Mouse (Mus musculus): ENCODE results near the gene Emc8.

GRCm38 (mm10) chr8:120686576-120686975, 18.2 kb upstream of the Emc8 start:
- TF ChIP-seq POLR2A (IDR thresholded peaks at IDR 0.05; ENCODE audit: low read depth, low read length), result no peak
- TF ChIP-seq CTCF (IDR thresholded peaks at IDR 0.05; ENCODE audit: extremely low read depth, insufficient read length, insufficient replicate concordance, low read depth, low read length), result no peak

All from small intestine, adult 2 months (tissue).